Mouse (Mus musculus): Measurements from ENCODE around the gene Stard8. TPM values are rescaled to one million over a fixed set of nuclear protein-coding genes. Genes with fewer than 3 reads are reported as not detected.

Gene Stard8
- polyA plus RNA-seq, 1 experiment from 2014 or later, result 6.9 TPM

- ATAC-seq (ENCODE audit: low FRiP score), result no peak
- H3K4me2 ChIP-seq, result no peak overlapping the region
- WGBS, result 64% methylated on average over 5 of the region's 5 CpGs
- no peak overlapping the region for H3K4me3 ChIP-seq (replicated peaks)
- no peaks in the 10 kb centered on the region for H3K9me3 ChIP-seq
- no peaks in the 10 kb centered on the region for H3K4me1 ChIP-seq
- no peaks in the 10 kb centered on the region for H3K36me3 ChIP-seq (replicated peaks)
- no peak overlapping the region for H3K9ac ChIP-seq
- H3K27ac ChIP-seq, result no peak overlapping the region
- H3K27me3 ChIP-seq, result peaks cover 57% of the 10 kb centered on the region
Measured at GRCm38 (mm10) chrX:99049247-99049646, 46.2 kb downstream of the Stard8 start.

- 85% methylated on average over 9 of the region's 10 CpGs for WGBS
- peaks cover 51% of the 10 kb centered on the region for H3K27me3 ChIP-seq
- no peak overlapping the region for H3K27ac ChIP-seq
- no peaks in the 10 kb centered on the region for H3K9me3 ChIP-seq
- no peaks in the 10 kb centered on the region for H3K36me3 ChIP-seq (replicated peaks)
- ATAC-seq (ENCODE audit: low FRiP score), result no peak
- no peak overlapping the region for H3K9ac ChIP-seq
- H3K4me2 ChIP-seq, result no peak overlapping the region
- H3K4me1 ChIP-seq, result no peaks in the 10 kb centered on the region
- no peak overlapping the region for H3K4me3 ChIP-seq (replicated peaks)
Measured at GRCm38 (mm10) chrX:99050736-99051481, 47.9 kb downstream of the Stard8 start.

GRCm38 (mm10) chrX:99052255-99052654 lies 49.2 kb downstream of the Stard8 start:
- H3K27me3 ChIP-seq, result peaks cover 41% of the 10 kb centered on the region
- H3K4me3 ChIP-seq (replicated peaks), result no peak overlapping the region
- no peak overlapping the region for H3K9ac ChIP-seq
- no peaks in the 10 kb centered on the region for H3K9me3 ChIP-seq
- H3K36me3 ChIP-seq (replicated peaks), result no peaks in the 10 kb centered on the region
- H3K4me1 ChIP-seq, result no peaks in the 10 kb centered on the region
- no peak for ATAC-seq (ENCODE audit: low FRiP score)
- 88% methylated on average over 7 of the region's 7 CpGs for WGBS
- no peak overlapping the region for H3K4me2 ChIP-seq
- H3K27ac ChIP-seq, result no peak overlapping the region

- no peak for ATAC-seq (ENCODE audit: low FRiP score)
- WGBS, result 82% methylated on average over 7 of the region's 7 CpGs
- Histone ChIP-seq H3K4me1 (no peaks in the 10 kb centered on the region), H3K27ac (no peak overlapping the region), H3K36me3 (replicated peaks) (no peaks in the 10 kb centered on the region), H3K27me3 (peaks cover 41% of the 10 kb centered on the region), H3K4me2 (no peak overlapping the region), H3K9ac (no peak overlapping the region), H3K9me3 (no peaks in the 10 kb centered on the region), H3K4me3 (replicated peaks) (no peak overlapping the region)
Measured at GRCm38 (mm10) chrX:99054512-99054911, 51.5 kb downstream of the Stard8 start.

- Histone ChIP-seq H3K27me3 (peaks cover 41% of the 10 kb centered on the region; the same call in 1 of the 2 replicates), H3K9me3 (no peaks in the 10 kb centered on the region), H3K4me3 (replicated peaks) (no peak overlapping the region), H3K9ac (no peak overlapping the region), H3K4me1 (no peaks in the 10 kb centered on the region), H3K36me3 (replicated peaks) (no peaks in the 10 kb centered on the region), H3K4me2 (no peak overlapping the region), H3K27ac (no peak overlapping the region)
- ATAC-seq (ENCODE audit: low FRiP score), result no peak
- 65% methylated on average over 6 of the region's 6 CpGs for WGBS
Measured at GRCm38 (mm10) chrX:99057772-99058440, 54.9 kb downstream of the Stard8 start.

GRCm38 (mm10) chrX:99059119-99059518 lies 56.1 kb downstream of the Stard8 start:
- Histone ChIP-seq H3K9ac (no peak overlapping the region), H3K9me3 (no peaks in the 10 kb centered on the region), H3K4me1 (no peaks in the 10 kb centered on the region), H3K36me3 (replicated peaks) (no peaks in the 10 kb centered on the region), H3K27ac (no peak overlapping the region), H3K4me2 (no peak overlapping the region), H3K27me3 (peaks cover 41% of the 10 kb centered on the region; the same call in 1 of the 2 replicates), H3K4me3 (replicated peaks) (no peak overlapping the region)
- WGBS, result 42% methylated on average over 4 of the region's 4 CpGs
- ATAC-seq (ENCODE audit: low FRiP score), result no peak

GRCm38 (mm10) chrX:99065582-99065981 lies 62.5 kb downstream of the Stard8 start:
- Histone ChIP-seq H3K27ac (no peak overlapping the region), H3K4me2 (no peak overlapping the region), H3K4me3 (replicated peaks) (no peak overlapping the region), H3K9ac (no peak overlapping the region), H3K36me3 (replicated peaks) (no peaks in the 10 kb centered on the region), H3K27me3 (peaks cover 29% of the 10 kb centered on the region; the same call in 1 of the 2 replicates), H3K4me1 (no peaks in the 10 kb centered on the region), H3K9me3 (no peaks in the 10 kb centered on the region)
- 92% methylated on average over 9 of the region's 9 CpGs for WGBS
- no peak for ATAC-seq (ENCODE audit: low FRiP score)

- Histone ChIP-seq H3K9me3 (no peaks in the 10 kb centered on the region), H3K4me3 (replicated peaks) (no peak overlapping the region), H3K4me2 (no peak overlapping the region), H3K27me3 (peaks cover 37% of the 10 kb centered on the region), H3K36me3 (replicated peaks) (no peaks in the 10 kb centered on the region), H3K9ac (no peak overlapping the region), H3K4me1 (no peaks in the 10 kb centered on the region), H3K27ac (no peak overlapping the region)
- ATAC-seq (ENCODE audit: low FRiP score), result no peak
- WGBS, result 88% methylated on average over 9 of the region's 9 CpGs
Measured at GRCm38 (mm10) chrX:99066550-99066949, 63.5 kb downstream of the Stard8 start.

- Histone ChIP-seq H3K27ac (no peak overlapping the region), H3K36me3 (replicated peaks) (no peaks in the 10 kb centered on the region), H3K9me3 (no peaks in the 10 kb centered on the region), H3K4me1 (no peaks in the 10 kb centered on the region), H3K4me2 (no peak overlapping the region), H3K9ac (no peak overlapping the region), H3K27me3 (peaks cover 39% of the 10 kb centered on the region), H3K4me3 (replicated peaks) (no peak overlapping the region)
- 76% methylated on average over 7 of the region's 7 CpGs for WGBS
- ATAC-seq (ENCODE audit: low FRiP score), result no peak
Measured at GRCm38 (mm10) chrX:99067232-99067631, 64.2 kb downstream of the Stard8 start.

GRCm38 (mm10) chrX:99067671-99068151 lies 64.7 kb downstream of the Stard8 start:
- Histone ChIP-seq H3K4me2 (no peak overlapping the region), H3K36me3 (replicated peaks) (no peaks in the 10 kb centered on the region), H3K27me3 (peaks cover 34% of the 10 kb centered on the region), H3K4me1 (no peaks in the 10 kb centered on the region), H3K9me3 (no peaks in the 10 kb centered on the region), H3K27ac (no peak overlapping the region), H3K4me3 (replicated peaks) (no peak overlapping the region), H3K9ac (no peak overlapping the region)
- WGBS, result 85% methylated on average over 9 of the region's 9 CpGs
- ATAC-seq (ENCODE audit: low FRiP score), result no peak

GRCm38 (mm10) chrX:99071188-99071587 lies 68.1 kb downstream of the Stard8 start:
- Histone ChIP-seq H3K4me2 (no peak overlapping the region), H3K4me3 (replicated peaks) (no peak overlapping the region), H3K36me3 (replicated peaks) (no peaks in the 10 kb centered on the region), H3K4me1 (no peaks in the 10 kb centered on the region), H3K27ac (no peak overlapping the region), H3K9ac (no peak overlapping the region), H3K9me3 (no peaks in the 10 kb centered on the region), H3K27me3 (peaks cover 27% of the 10 kb centered on the region)
- ATAC-seq (ENCODE audit: low FRiP score), result no peak
- 90% methylated on average over 7 of the region's 7 CpGs for WGBS

GRCm38 (mm10) chrX:99072596-99072995 lies 69.5 kb downstream of the Stard8 start:
- no peaks in the 10 kb centered on the region for H3K4me1 ChIP-seq
- no peaks in the 10 kb centered on the region for H3K9me3 ChIP-seq
- no peaks in the 10 kb centered on the region for H3K36me3 ChIP-seq (replicated peaks)
- H3K27me3 ChIP-seq, result peaks cover 24% of the 10 kb centered on the region
- no peak overlapping the region for H3K4me3 ChIP-seq (replicated peaks)
- ATAC-seq (ENCODE audit: low FRiP score), result no peak
- no peak overlapping the region for H3K27ac ChIP-seq
- no peak overlapping the region for H3K4me2 ChIP-seq
- 93% methylated on average over 13 of the region's 13 CpGs for WGBS
- no peak overlapping the region for H3K9ac ChIP-seq

GRCm38 (mm10) chrX:99075111-99075510 lies 72.1 kb downstream of the Stard8 start:
- Histone ChIP-seq H3K36me3 (replicated peaks) (no peaks in the 10 kb centered on the region), H3K4me2 (no peak overlapping the region), H3K4me1 (no peaks in the 10 kb centered on the region), H3K4me3 (replicated peaks) (no peak overlapping the region), H3K27me3 (peaks cover 15% of the 10 kb centered on the region), H3K27ac (no peak overlapping the region), H3K9ac (no peak overlapping the region), H3K9me3 (no peaks in the 10 kb centered on the region)
- 86% methylated on average over 5 of the region's 5 CpGs for WGBS
- ATAC-seq (ENCODE audit: low FRiP score), result no peak
